Mouse (Mus musculus): ENCODE measurements around the gene Atp13a2.

Gene Atp13a2

GRCm38 (mm10) chr4:140961467-140962206 lies 25.0 kb upstream of the Atp13a2 start:
- no peak for DNase-seq (ENCODE audit: extremely low read depth, insufficient read length, low spot score)

GRCm38 (mm10) chr4:140962207-140962909 lies 24.3 kb upstream of the Atp13a2 start:
- no peak for DNase-seq (ENCODE audit: extremely low read depth, insufficient read length, low spot score)

- DNase-seq (ENCODE audit: extremely low read depth, insufficient read length, low spot score): peak; percentile 39
These were observed 23.7 kb upstream of the Atp13a2 start for GRCm38 (mm10) chr4:140962950-140963349.

- DNase-seq (ENCODE audit: extremely low read depth, insufficient read length, low spot score): no peak
These were observed 22.6 kb upstream of the Atp13a2 start for GRCm38 (mm10) chr4:140963941-140964597.

GRCm38 (mm10) chr4:140964620-140965019 lies 22.1 kb upstream of the Atp13a2 start:
- DNase-seq (ENCODE audit: extremely low read depth, insufficient read length, low spot score): peak; percentile 52

GRCm38 (mm10) chr4:140967386-140968159 lies 19.1 kb upstream of the Atp13a2 start:
- no peak for DNase-seq (ENCODE audit: extremely low read depth, insufficient read length, low spot score)

- no peak for DNase-seq (ENCODE audit: extremely low read depth, insufficient read length, low spot score)
These were observed 15.0 kb upstream of the Atp13a2 start for GRCm38 (mm10) chr4:140971691-140972090.

- DNase-seq (ENCODE audit: extremely low read depth, insufficient read length, low spot score): no peak
These were observed 12.3 kb upstream of the Atp13a2 start for GRCm38 (mm10) chr4:140974408-140974807.

GRCm38 (mm10) chr4:140975356-140975755 lies 11.3 kb upstream of the Atp13a2 start:
- DNase-seq (ENCODE audit: extremely low read depth, insufficient read length, low spot score): no peak

- DNase-seq (ENCODE audit: extremely low read depth, insufficient read length, low spot score): no peak
These were observed 9.4 kb upstream of the Atp13a2 start for GRCm38 (mm10) chr4:140977278-140977677.

- no peak for DNase-seq (ENCODE audit: extremely low read depth, insufficient read length, low spot score)
These were observed 8.6 kb upstream of the Atp13a2 start for GRCm38 (mm10) chr4:140977886-140978692.

GRCm38 (mm10) chr4:140981605-140982004 lies 5.1 kb upstream of the Atp13a2 start:
- no peak for DNase-seq (ENCODE audit: extremely low read depth, insufficient read length, low spot score)

GRCm38 (mm10) chr4:140982808-140983207 lies 3.9 kb upstream of the Atp13a2 start:
- DNase-seq (ENCODE audit: extremely low read depth, insufficient read length, low spot score): no peak

GRCm38 (mm10) chr4:140983442-140983841 lies 3.2 kb upstream of the Atp13a2 start:
- peak; percentile 78 for DNase-seq (ENCODE audit: extremely low read depth, insufficient read length, low spot score)

GRCm38 (mm10) chr4:140984544-140984943 lies 2.1 kb upstream of the Atp13a2 start:
- no peak for DNase-seq (ENCODE audit: extremely low read depth, insufficient read length, low spot score)

- no peak for DNase-seq (ENCODE audit: extremely low read depth, insufficient read length, low spot score)
These were observed 506 bp upstream of the Atp13a2 start for GRCm38 (mm10) chr4:140986024-140986710.

- no peak for DNase-seq (ENCODE audit: extremely low read depth, insufficient read length, low spot score)
These were observed 803 bp downstream of the Atp13a2 start for GRCm38 (mm10) chr4:140987476-140987875.

GRCm38 (mm10) chr4:140988706-140989290 lies 2.1 kb downstream of the Atp13a2 start:
- no peak for DNase-seq (ENCODE audit: extremely low read depth, insufficient read length, low spot score)

- DNase-seq (ENCODE audit: extremely low read depth, insufficient read length, low spot score): no peak
These were observed 2.8 kb downstream of the Atp13a2 start for GRCm38 (mm10) chr4:140989447-140989846.

Data from 3134 (cell line).